ENCODE assay signal across 18 mouse cellular contexts in the genomic region with DNA sequence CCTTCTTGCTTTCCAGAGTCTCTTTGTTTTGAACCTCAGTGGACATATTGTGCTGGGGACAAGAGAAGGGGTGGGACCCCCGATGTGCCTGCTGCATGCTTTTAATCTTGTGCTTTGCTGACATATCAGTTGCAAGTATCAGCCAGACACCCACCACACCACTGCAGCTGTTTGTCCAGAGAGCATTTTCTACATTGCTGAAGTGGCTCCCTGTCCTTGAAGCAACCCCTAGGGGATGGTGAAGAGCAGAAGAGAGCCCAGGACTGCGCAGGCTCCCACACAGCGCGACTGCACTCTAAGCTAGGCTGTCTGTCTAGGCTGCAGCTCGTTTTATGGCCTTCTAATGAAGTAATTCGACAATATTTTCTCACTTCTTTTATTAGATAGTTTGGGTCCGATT.
DNase-seq lines count a peak whose midpoint lies in the region; ATAC-seq and TF ChIP-seq lines count a peak whose summit lies in the region.
"Had no signal": no experiment of that assay in that cellular context is flagged by ENCODE, and none has a peak within 500 bp of the region (broad histone marks: within the 10 kb centered on the region; RNA-seq: fewer than 3 reads in every experiment).

No protein-coding gene starts in this region.

- peak overlapping the region; percentile 56 for H3K27ac ChIP-seq in heart, embryonic 10.5 days
- H3K27ac ChIP-seq in kidney, postnatal 0 days, result no peak overlapping the region
- no peak overlapping the region for H3K27ac ChIP-seq in midbrain, postnatal 0 days (ENCODE audit: low read depth, low read length)
- H3K27ac ChIP-seq: embryonic facial prominence, embryonic 13.5 days; hindbrain, embryonic 13.5 days; left cerebral cortex, adult 2 months; stomach, embryonic 15.5 days had no signal

- H3K9ac ChIP-seq in kidney, postnatal 0 days (ENCODE audit: low read depth, low read length), result no peak overlapping the region
- H3K9ac ChIP-seq in midbrain, postnatal 0 days (replicated peaks; ENCODE audit: low read length, poor library complexity, severe bottlenecking), result no peak overlapping the region
- H3K9ac ChIP-seq: embryonic facial prominence, embryonic 13.5 days; hindbrain, embryonic 13.5 days; stomach, embryonic 15.5 days had no signal

- DNase-seq in heart, embryonic 10.5 days (ENCODE audit: low spot score), result no peak
- no peak for DNase-seq in heart, adult 8-10 months (ENCODE audit: low spot score)
- DNase-seq in kidney, postnatal 0 days (ENCODE audit: low spot score), result peak; percentile 32
- DNase-seq in kidney, adult 11 months, result no peak
- peak; percentile 21 for DNase-seq in lung, postnatal 10 days
- no peak for DNase-seq in lung, postnatal 14 days
- peak; percentile 6 for DNase-seq in midbrain, postnatal 0 days (ENCODE audit: low spot score)
- no peak for DNase-seq in ovary, postnatal 36 days (ENCODE audit: low spot score)
- DNase-seq: B cell, adult 2 months; cerebellum, postnatal 25 days; kidney, adult 2 months; spleen, adult 18-20 months had no signal

- TF ChIP-seq CTCF in kidney, postnatal 0 days (IDR thresholded peaks at IDR 0.05; ENCODE audit: low read depth), result no peak
- peak; percentile 18; the same call in 1 of the 2 replicates for TF ChIP-seq CTCF in midbrain, postnatal 0 days (IDR thresholded peaks at IDR 0.05)

- no peaks in the 10 kb centered on the region for H3K9me3 ChIP-seq in heart, embryonic 10.5 days
- H3K9me3 ChIP-seq in kidney, postnatal 0 days (replicated peaks; ENCODE audit: low read length), result no peaks in the 10 kb centered on the region
- no peaks in the 10 kb centered on the region for H3K9me3 ChIP-seq in midbrain, postnatal 0 days (ENCODE audit: low read length)
- H3K9me3 ChIP-seq: embryonic facial prominence, embryonic 13.5 days; hindbrain, embryonic 13.5 days; stomach, embryonic 15.5 days had no signal

- H3K27me3 ChIP-seq in heart, embryonic 10.5 days (ENCODE audit: insufficient read depth, poor library complexity, severe bottlenecking), result no peaks in the 10 kb centered on the region
- no peaks in the 10 kb centered on the region for H3K27me3 ChIP-seq in kidney, postnatal 0 days (ENCODE audit: insufficient read depth, low read length)
- no peaks in the 10 kb centered on the region for H3K27me3 ChIP-seq in midbrain, postnatal 0 days (ENCODE audit: insufficient read depth, low read length)
- H3K27me3 ChIP-seq: embryonic facial prominence, embryonic 13.5 days; hindbrain, embryonic 13.5 days; Patski; stomach, embryonic 15.5 days had no signal

- no peak overlapping the region for H3K4me3 ChIP-seq in heart, embryonic 10.5 days
- H3K4me3 ChIP-seq in kidney, postnatal 0 days (replicated peaks; ENCODE audit: low read depth, low read length), result no peak overlapping the region
- no peak overlapping the region for H3K4me3 ChIP-seq in midbrain, postnatal 0 days (ENCODE audit: low read depth, low read length)
- H3K4me3 ChIP-seq: embryonic facial prominence, embryonic 13.5 days; hindbrain, embryonic 13.5 days; left cerebral cortex, adult 2 months; stomach, embryonic 15.5 days had no signal

- H3K36me3 ChIP-seq in heart, embryonic 10.5 days, result peaks cover 3% of the 10 kb centered on the region; the same call in 1 of the 2 replicates
- H3K36me3 ChIP-seq in kidney, postnatal 0 days (ENCODE audit: insufficient read depth, low read length), result no peaks in the 10 kb centered on the region
- H3K36me3 ChIP-seq in midbrain, postnatal 0 days (ENCODE audit: insufficient read depth, low read length), result no peaks in the 10 kb centered on the region
- H3K36me3 ChIP-seq: embryonic facial prominence, embryonic 13.5 days; stomach, embryonic 15.5 days had no signal

- 48% methylated on average over 7 of the region's 7 CpGs for WGBS in heart, embryonic 10.5 days
- WGBS in kidney, postnatal 0 days, result 66% methylated on average over 7 of the region's 7 CpGs
- 66% methylated on average over 7 of the region's 7 CpGs for WGBS in midbrain, postnatal 0 days

- H3K4me1 ChIP-seq in heart, embryonic 10.5 days, result peaks cover 17% of the 10 kb centered on the region
- H3K4me1 ChIP-seq in kidney, postnatal 0 days (replicated peaks; ENCODE audit: insufficient read depth, low read length), result no peaks in the 10 kb centered on the region
- no peaks in the 10 kb centered on the region for H3K4me1 ChIP-seq in midbrain, postnatal 0 days (ENCODE audit: insufficient read depth, low read length)
- H3K4me1 ChIP-seq: stomach, embryonic 15.5 days had no signal

- H3K4me2 ChIP-seq in kidney, postnatal 0 days (ENCODE audit: low read length), result no peak overlapping the region
- no peak overlapping the region for H3K4me2 ChIP-seq in midbrain, postnatal 0 days (ENCODE audit: low read depth, low read length, poor library complexity, severe bottlenecking)
- H3K4me2 ChIP-seq: embryonic facial prominence, embryonic 13.5 days; hindbrain, embryonic 13.5 days; stomach, embryonic 15.5 days had no signal

- no peak for ATAC-seq in kidney, postnatal 0 days (replicated peaks; ENCODE audit: low FRiP score, low read depth)
- ATAC-seq in midbrain, postnatal 0 days (ENCODE audit: low FRiP score), result no peak
- ATAC-seq: forebrain, embryonic 14.5 days; Patski had no signal

Comparison
In these comparisons a context has a peak if more than half of its experiments do, and no peak if none do; other contexts are left out.
1. DNase-seq: peak in kidney, postnatal 0 days (single experiment), lung, postnatal 10 days (single experiment) and midbrain, postnatal 0 days (single experiment); none in heart, embryonic 10.5 days (single experiment), heart, adult 8-10 months (single experiment), kidney, adult 11 months (single experiment), lung, postnatal 14 days (single experiment) and ovary, postnatal 36 days (single experiment).